Mouse (Mus musculus): ENCODE data around the gene Ecel1.

DNA sequence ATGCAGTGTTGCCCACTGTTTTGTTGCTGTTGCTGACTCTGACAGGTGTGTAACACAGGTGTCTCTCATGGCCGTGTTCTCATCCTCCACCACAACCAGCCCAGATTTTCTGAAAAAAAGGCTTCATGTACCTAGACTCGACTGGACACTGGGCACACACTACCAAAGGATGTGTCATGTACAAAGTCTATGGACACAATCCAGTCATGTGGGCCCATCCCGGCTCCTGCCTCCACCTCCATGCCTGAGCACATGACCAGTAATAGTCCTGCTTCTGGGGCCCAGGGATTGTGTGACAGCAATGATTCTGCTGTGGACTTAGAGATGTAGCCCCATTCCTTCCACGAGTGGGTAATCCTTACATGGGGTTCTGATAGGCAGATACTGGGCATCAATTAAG is 47.8 kb downstream of the Ecel1 start:
- TF ChIP-seq CTCF (IDR thresholded peaks at IDR 0.05): no peak
- no peak for TF ChIP-seq EP300 (IDR thresholded peaks at IDR 0.05)
